Mouse (Mus musculus) Muller cell, postnatal 12 days (primary cell): ENCODE measurements at regions not wholly inside any gene's neighbourhood (a gene's known extent, or its start where the extent isn't known, plus 50 kb on each side); places are given as distances from the start of the nearest gene placed in this dataset.

Experiments used
- DNase-seq: peaks from one replicate; pipeline ENCODE4 v3.0.0-alpha.2; 2015; ENCODE audit errors: inconsistent ontology term

DNA sequence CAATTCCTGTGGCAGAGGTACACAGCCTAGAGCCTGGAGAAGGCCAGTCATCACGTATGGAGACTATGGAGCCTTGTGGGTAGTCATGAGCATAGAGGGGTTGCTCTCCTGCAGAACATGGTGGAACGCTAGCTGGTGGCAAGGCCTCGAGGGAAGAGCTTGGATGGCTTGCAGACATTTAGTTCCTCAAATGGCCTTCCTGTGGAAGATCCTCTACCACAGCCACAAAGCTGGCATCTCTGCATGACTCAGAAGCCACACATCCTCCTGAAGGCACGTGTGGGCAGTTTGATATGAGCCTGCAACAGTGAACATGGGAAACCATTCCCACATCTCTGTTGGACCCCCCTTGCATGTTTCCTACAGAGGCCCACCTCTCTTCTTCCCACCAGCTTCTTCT is 547.9 kb upstream of the Lrrc6 start:
- no peak for DNase-seq

DNA sequence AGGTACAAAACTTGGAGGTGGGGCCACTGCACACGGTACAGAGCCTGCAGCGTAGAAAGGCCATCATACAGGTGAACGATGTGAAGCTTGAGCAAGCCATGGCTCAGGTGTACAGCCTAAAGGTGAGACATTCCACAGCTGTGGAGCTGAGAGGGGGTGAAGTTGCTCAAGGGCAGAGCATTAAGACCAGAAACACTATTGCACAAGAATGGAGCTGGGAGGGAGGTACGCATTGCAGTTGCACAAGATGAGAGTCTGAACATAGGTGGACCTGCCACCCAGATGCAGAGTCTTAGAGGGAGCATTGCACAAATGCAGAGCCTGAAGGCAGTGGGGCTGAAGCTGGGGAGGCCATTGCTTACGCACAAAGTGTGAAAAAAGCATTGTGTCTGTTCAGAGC is 547.4 kb upstream of the Lrrc6 start:
- no peak for DNase-seq

DNA sequence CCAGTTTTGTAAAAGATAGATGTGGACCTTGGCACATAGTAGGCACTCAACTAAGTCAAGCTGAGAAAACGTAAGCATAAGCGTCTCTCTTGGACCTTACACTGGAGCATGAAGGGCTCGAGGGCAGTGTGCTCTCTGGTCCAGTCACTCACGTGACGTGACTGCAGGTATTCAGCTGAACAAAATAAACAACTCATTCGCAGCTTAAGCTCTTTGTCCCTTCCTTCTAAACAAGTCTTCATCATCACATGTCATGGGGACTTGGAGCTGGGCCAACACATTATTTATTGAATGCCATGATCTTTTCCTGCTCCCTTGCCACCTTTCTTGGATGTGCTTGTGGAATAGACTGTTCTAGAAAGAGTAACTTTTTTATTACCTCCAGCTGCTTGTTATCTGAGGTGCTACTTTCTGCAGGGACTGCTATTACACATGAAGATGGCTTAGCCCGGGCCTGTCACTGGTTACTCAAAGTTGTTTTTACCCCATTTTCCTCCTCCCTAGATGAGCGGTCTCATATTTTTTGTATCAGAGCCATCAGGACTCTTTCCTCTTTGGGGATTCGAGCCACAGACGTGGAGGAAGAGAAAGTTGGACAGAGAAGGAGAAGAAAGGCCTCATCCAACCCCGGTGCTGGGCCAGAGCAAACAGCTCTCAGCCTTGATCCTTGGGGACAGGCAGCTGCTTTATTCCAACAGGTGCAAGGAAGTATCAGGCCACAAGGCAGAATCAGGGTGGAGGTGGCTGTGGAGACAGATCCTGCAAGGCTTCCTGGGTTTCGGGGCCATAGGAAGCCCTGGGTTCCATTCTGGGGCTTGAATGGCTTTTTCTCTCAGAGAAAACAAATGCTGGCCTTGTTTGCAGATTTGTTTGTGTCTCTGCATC is 545.5 kb upstream of the Lrrc6 start:
- no peak for DNase-seq

DNA sequence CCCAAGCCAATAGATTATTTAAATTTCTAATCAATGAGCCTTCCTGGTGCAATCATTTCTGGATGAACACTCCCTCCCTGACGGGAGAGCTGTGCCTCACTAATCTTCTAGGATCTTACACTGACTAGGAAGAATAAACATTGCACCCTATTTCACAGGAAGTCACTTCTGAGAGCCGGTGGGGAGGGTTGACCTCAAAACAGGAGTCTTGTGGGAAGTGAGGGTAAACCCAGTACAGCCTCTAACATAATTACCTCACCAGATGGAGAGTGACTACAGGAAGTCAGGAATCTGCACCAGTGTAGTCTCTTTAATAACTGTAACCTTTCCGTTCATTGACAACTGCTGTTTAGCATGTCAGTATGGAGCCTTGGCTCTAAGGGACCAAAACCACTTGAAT is 544.6 kb upstream of the Lrrc6 start:
- DNase-seq, result no peak

DNA sequence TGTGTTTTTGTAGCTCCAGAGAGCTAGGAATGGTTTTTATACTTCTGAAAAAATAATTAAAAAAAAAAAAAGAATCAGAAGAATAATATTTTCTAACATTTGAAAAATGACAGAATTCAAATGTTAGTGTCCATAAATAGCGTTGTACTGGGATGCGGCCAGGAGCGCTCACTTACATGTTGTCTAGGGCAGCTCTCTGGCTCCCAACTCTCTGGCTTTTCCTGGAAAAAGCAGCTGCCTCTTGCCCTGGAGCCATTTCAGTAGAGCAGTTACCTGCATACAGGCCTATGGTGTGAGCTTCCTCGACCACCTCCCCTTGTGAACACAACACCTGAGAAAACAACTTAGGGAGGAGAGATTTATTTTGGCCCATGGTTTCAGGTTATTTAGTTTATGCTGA is 544.1 kb upstream of the Lrrc6 start:
- no peak for DNase-seq

DNA sequence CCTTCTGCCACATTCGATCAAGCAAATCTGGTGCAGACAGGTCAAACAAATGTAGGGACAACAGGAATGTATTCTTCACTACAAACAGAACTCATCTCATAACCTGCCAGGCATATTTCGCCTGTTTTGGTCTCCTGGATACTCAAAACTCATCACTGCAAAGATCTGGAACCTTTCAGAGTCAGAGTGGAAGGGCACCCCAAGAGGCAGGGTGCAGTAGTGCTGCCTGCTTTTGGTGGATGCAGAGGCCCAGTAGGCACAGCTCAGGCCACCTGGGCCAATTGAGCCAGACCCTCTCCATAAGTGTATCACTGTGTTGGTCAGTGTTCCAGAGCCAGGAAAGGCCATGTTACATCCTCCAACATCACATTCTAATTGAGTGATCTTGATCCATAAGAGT is 541.4 kb upstream of the Lrrc6 start:
- no peak for DNase-seq

DNA sequence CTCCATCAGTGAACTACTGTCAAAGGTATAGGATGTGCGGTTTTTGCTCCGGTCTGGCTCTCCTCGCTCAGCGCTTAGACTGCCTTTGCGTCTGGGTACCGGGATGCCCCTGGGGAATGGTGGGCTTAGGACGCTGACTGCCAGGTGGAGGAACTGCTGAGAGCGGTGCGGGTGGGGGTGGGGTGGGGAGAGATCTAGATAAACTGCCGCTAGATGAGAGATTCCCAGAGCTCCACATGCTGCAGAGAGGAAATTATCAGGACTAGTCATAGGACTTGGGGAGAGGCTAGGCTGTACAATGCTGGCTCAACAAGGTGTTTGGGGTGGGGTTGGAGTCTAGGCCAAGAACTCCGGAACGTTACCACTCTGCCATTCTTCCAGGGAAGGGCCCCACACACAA is 539.5 kb upstream of the Lrrc6 start:
- DNase-seq, result no peak

DNA sequence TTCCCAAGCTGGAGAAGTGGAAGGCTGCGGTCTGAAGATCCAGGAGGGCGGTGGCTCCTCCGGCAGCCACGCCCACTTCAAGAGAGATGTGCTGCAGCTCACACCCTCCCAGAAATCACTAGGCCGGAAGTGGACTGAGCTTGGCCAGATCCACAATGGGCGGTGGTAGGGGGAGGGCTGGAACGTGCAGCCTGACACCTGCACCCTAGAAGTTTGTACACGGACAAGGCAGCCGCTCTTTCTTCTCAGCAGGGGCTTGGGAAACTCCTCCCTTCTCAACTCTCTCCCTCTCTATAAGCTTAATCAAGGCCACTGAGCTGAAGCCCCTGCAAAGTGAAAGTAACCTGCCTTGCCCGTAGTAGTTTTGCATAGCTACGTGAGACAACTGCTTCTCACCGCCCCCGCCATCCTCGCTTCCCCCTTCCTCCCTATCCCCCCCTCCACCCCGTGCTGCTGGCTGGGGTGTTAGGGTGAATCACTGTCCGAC is 538.8 kb upstream of the Lrrc6 start:
- DNase-seq, result peak; percentile 83

DNA sequence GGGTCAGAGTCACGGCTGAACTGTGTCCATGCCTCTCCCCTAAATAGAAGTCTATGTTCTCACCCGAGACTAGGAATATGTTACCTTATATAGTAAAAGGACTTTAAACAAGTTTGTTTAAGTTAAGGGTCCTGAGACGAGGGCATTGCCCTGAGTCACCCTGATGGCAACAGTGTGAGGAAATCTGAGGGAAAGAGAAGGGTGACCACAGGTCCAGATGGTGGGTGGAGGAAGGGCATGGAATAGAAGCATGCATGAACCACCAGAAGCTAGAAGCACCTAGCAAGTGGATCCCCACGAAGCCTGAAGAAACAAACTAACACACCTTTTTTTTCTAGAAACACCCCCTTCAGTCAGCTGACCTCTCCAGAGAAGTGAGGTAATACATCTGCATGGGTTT is 536.9 kb upstream of the Lrrc6 start:
- no peak for DNase-seq

DNA sequence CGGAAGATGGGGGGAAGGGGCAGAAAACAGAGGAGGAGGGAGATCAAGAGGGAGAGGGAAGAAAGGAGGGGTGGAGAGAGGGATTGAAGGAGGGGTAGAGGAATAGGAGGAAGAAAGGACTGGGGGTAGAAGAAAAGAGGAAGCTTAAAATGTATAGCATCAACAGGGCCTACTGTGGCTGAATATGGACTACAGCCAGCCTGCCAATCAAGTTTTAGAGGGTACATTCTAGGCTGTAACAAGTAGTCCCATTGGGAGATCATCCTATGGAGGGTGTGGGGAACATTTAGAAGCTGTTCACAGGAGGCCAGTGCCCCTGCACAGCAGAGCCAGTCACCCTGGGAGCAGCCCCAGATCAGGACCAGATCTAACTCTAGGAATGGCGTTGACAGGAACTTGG is 535.6 kb upstream of the Lrrc6 start:
- no peak for DNase-seq

DNA sequence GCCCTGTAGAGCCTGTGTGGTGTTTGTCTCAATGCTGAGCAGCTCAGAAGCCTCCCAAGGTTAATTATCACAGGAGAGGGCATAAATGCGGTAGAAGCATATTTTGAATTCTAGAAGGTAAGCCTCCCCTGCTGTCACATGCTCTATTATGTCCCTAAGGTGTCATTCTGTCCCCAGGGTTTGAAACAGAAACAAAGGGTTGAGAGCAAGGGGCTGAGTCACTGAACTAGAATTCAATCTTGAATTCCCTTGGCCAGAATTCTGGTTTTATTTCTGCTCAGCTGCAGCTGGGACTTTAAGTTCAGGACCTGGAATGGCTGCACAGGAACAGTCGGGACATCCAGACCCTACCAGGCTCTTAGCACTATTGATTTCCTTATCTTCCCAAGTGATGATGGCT is 533.2 kb upstream of the Lrrc6 start:
- DNase-seq, result peak; percentile 86

DNA sequence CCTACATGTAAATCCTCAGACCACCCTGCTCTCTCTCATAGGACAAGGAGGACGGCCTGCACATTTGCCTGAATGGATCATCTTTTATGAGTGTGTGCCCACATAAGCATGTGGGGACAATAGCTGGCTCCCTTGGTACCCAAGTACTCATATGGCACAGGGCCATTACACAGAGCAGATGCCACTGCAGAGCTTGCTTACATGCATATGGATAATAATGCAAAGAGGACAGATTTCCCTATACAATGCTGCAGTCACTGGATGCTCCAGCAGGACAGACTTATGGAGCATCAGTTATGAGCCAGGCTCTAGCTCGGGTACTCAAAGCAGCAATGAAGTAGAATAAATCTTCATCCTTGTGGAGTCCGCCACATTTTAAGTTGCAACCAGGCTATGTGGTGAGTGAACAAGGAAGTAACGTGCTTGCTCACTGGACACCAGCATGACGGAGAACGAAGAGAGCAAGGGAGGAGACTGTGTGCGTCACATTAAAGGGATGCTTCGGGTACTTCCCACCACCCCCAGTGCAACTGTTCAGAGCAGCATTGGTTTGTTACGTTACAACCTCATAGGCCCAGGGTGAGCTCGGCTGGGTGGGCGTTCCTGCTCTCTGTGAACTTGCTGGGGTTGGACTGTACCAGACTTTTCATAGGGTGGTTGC is 531.3 kb upstream of the Lrrc6 start:
- no peak for DNase-seq

DNA sequence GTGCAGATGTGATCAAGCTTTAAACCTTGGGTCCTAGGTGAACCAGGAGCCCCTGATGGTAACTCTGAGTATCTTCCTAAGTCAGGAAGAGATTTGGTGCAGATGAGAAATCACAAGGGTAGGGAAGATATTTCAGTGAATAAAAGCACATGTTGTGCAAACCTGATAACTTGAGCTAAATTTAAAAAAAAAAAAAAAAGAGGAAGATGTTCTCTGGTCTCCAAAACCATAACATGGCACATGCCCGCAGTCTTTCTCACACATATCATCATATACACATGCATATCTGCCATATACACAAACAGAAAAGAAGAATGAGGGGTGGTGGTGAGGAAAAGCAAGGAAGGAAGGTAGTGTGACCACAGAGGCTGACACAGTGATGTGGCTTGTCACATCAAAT is 530.3 kb upstream of the Lrrc6 start:
- DNase-seq, result no peak

DNA sequence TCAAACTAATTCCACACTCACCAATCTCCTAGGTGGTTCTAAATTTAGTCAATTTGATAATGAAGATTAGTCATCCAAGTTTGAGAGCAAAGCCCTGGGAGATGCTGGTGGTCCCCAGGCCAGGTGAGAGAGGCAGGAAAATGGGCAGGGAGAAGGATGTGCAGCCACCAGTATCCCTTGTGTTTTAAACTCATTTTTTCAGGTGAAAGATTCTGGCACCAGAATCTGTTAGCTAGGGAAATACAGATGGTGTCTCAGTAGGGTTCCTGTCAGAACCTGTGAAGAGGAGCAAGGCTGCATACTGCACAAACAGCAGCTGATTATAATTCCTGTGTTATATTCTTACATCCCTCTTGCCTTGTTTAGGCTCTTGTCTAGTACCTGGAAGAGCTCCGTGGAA is 527.5 kb upstream of the Lrrc6 start:
- no peak for DNase-seq

DNA sequence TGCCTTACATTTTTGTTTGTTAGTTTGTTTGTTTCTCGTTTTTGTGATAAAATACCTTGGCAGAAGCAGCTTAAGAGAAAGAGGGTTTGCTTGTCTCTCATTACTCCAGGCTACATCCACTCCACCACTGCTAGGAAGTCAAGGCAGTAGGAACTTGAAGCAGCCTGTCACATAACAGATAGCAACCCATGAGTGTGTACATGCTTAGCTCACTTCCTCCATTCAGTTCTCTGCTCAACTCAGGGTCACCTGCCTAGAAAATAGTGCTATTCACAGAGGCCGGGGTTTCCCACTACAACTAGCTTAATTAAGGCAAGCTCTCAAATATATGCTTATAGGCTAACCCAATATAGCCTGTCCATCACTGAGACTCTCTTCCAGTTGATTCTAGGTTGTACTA is 527.0 kb upstream of the Lrrc6 start:
- no peak for DNase-seq

DNA sequence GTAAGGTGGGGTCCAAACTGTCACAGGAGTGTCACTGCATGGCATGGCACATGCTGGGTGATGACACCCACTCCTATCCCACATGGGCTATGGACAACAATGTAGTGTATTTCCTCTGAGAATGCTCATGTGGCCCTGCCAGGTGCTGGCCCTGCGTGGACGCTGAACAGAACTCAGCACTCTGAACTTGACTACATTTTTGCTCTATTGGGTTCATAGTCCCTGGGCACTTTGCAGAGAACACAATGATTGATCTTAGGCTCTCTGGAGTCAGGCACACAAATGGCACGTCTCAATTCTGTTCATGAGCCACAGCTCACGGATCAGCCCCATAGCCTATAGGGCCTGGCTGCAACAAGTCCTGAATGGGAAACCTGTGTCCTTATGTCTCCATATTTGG is 525.0 kb upstream of the Lrrc6 start:
- DNase-seq, result no peak

DNA sequence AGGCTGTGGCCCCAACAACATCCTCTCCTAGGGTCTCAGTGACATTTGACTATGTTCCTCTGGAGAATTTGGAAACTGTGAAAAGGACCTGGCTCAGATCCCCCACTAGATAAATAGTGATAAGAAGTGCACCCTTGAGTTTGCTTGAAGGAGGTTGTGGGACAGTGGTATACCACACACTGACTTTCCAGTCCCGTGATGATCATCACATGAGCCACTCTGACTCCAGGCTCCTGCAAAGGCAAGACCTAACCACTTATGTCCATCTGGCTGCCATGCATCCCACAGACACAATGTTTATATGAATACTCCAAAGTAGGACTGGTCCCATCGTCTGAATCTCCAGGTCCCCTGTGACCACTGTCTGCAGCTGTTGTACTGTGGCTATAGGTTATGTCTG is 523.7 kb upstream of the Lrrc6 start:
- DNase-seq, result no peak

DNA sequence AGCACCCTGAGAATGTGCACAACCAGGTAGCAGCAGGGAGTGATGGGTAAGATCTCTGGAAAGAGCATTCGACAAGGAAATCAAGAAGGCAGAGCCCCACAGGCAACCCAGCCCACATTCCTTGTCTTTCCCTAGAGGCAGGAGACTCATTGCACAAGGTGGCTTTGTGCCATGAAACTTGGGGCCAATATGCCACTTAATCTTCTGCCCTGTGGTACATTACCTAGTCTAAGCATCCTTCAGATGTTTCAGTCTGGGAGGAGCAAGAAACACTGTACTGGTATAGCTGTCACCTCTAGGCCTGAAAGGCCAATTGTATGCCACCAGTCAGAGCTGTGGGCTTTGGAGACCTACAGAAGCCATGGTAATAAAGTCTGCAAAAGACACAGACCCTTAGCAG is 522.4 kb upstream of the Lrrc6 start:
- no peak for DNase-seq

DNA sequence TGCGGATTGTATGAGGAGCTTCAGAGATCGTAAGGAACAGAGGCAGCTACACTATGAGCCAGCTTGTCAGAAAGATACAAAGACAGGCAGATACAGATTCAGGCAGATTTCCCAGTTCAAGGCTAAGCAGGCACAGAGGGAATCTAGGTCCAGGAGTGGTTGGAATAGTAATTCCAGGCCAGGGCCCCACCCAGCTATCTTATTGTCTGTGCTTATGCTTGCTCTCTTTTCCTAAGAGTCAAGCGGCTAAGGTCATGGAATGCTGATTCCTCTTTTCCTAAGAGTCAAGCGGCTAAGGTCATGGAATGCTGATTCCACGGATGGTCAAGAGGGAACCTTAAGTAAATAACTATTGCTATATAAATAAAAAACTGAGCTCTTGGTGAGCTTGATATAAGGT is 520.7 kb upstream of the Lrrc6 start:
- DNase-seq, result no peak

DNA sequence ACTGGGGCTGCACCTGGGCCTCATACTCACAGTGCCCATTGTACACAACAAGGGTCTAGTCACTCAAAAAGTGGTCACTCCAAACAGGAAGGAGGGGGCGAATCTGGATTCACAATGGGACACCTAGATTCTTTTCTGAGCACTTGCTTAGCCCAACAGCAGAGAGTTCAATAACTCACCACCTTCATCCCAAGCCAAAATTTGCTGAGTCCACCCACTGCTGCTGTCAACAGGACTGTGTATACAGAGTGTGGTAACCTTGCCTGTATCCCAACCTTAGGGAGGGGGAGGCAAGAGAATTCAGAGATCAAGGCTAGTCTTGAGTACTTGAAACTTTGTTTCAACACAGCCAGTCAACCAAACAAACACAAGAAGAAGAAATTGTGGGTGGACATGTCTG is 519.2 kb upstream of the Lrrc6 start:
- DNase-seq, result no peak

DNA sequence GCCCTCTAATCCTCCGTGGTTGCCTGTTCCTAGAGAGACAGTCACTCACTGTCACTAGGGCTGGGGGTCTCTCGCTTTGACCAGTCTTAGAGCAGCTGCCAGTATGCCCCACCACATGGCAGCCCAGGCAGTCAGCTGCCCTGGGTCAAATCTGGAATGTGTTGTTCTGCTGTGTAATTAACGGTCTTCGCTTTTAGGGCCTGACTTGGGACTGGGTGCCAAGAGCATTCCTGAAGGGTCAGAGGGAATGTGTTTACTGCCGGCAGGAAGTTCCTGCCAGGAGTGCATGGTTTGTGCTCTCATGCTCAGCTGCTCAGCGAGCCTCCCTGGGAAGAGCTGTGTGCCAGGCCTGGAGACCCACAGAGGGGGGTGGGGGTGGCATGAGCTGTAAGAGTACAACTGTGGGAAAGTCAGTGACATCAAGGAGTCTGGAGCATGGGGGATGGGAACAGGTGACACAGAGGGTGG is 518.5 kb upstream of the Lrrc6 start:
- DNase-seq, result peak; percentile 88
